Mouse (Mus musculus): ENCODE results near the gene Qpctl.

The Qpctl gene

GRCm38 (mm10) chr7:19119083-19119482, 30.0 kb downstream of the Qpctl start:
- no peak for DNase-seq

GRCm38 (mm10) chr7:19118028-19118771, 30.9 kb downstream of the Qpctl start, which contains the start of gene Gm4969:
Gene Gm4969, minus strand, starts transcription at chr7:19118368.
- peak; percentile 69 for DNase-seq

GRCm38 (mm10) chr7:19109565-19109964, 39.5 kb downstream of the Qpctl start:
- DNase-seq, result no peak

GRCm38 (mm10) chr7:19107436-19107835, 41.7 kb downstream of the Qpctl start:
- DNase-seq, result no peak

GRCm38 (mm10) chr7:19104486-19104885, 44.6 kb downstream of the Qpctl start:
- no peak for DNase-seq

- no peak for DNase-seq
Measured at GRCm38 (mm10) chr7:19103741-19104140, 45.4 kb downstream of the Qpctl start.

- DNase-seq, result no peak
Measured at GRCm38 (mm10) chr7:19100290-19100689, 48.8 kb downstream of the Qpctl start.

- DNase-seq, result no peak
Measured at GRCm38 (mm10) chr7:19098811-19099210, 50.3 kb downstream of the Qpctl start.

GRCm38 (mm10) chr7:19097863-19098262, 51.2 kb downstream of the Qpctl start:
- DNase-seq, result no peak

GRCm38 (mm10) chr7:19097217-19097616, 51.9 kb downstream of the Qpctl start:
- no peak for DNase-seq

- no peak for DNase-seq
Measured at GRCm38 (mm10) chr7:19096421-19096976, 52.6 kb downstream of the Qpctl start.

- peak; percentile 91 for DNase-seq
Measured at GRCm38 (mm10) chr7:19095751-19096110, 53.4 kb downstream of the Qpctl start.

GRCm38 (mm10) chr7:19094826-19095750, 54.0 kb downstream of the Qpctl start:
- DNase-seq, result peak; percentile 71

GRCm38 (mm10) chr7:19094471-19094825, 54.6 kb downstream of the Qpctl start, which contains the start of gene Six5:
Gene Six5, plus strand, starts transcription at chr7:19094594.
- DNase-seq, result peak; percentile 72

- peak; percentile 98 for DNase-seq
Measured at GRCm38 (mm10) chr7:19093537-19094385, 55.3 kb downstream of the Qpctl start.

GRCm38 (mm10) chr7:19093174-19093521, 55.9 kb downstream of the Qpctl start:
- peak; percentile 89 for DNase-seq

GRCm38 (mm10) chr7:19092381-19093173, 56.5 kb downstream of the Qpctl start:
- DNase-seq, result peak; percentile 86

GRCm38 (mm10) chr7:19091913-19092312, 57.2 kb downstream of the Qpctl start:
- no peak for DNase-seq

All from embryo, embryonic 11 days (tissue).